Mouse (Mus musculus) stomach, postnatal 0 days (tissue): ENCODE results near the gene Mapk1ip1l.

Experiments used
- CTCF ChIP-seq: IDR thresholded peaks from 2 replicates; pipeline ENCODE4 v1.5.1; 2016; ENCODE audit warnings: antibody characterized with exemption, low read depth, mild to moderate bottlenecking, moderate library complexity
- EP300 ChIP-seq: optimal IDR thresholded peaks from 2 replicates; pipeline ENCODE3; 2016; ENCODE audit warnings: antibody characterized with exemption

DNA sequence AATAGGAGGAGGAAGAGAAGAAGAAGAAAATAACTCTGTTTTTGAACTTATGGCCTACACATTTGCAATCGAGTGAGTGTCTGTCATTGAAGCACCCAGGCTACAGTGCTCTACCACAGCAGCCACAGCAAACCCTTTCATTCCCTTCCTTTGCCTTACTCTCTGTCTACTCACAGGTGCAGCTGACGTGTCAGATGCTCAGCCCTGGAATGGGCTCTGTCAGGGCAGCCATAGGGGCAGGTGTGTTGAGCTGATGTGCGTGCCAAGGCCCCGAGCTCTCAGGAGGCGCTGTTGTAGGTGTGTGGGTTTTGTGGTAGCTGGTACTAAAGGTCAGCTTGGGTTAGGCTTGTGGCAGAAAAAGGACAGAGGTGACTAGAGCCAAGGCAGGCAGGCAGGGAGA, 71.7 kb downstream of the Mapk1ip1l start:
- TF ChIP-seq EP300 (no peak), CTCF (no peak)
